Mouse (Mus musculus) MN1 (cell line): ENCODE data around the gene Wdr90.

ENCODE experiments used
- DNase-seq: peaks from one replicate; pipeline ENCODE4 v3.0.0-alpha.2; 2016; ENCODE audit warnings: low spot score

The Wdr90 gene

GRCm38 (mm10) chr17:25802825-25803517 lies 58.3 kb downstream of the Wdr90 start:
- DNase-seq = peak; percentile 96

DNA sequence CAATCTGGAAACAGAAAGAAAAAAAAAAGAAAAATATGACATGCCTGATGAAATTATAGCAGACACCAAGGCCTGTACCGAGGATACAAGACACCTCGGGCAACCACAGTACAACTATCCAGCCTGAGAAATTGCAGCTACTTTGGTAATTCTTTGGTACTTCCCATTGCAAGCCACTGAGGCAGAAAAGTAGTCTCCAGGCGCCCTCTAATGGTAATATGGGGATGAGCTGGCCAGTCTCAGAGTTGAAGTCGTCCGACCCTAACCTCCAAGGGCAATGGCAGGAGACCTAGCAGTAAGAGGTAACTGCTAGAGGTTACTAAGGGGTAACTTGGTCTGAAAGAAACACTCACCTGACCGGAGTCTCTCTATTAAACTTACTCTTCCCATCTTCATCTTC lies 60.3 kb downstream of the Wdr90 start:
- peak; percentile 91 for DNase-seq

GRCm38 (mm10) chr17:25796951-25797369 lies 64.3 kb downstream of the Wdr90 start, which contains the start of gene Metrn:
Gene Metrn, minus strand, starts transcription at chr17:25797136.
- DNase-seq = peak; percentile 88

GRCm38 (mm10) chr17:25796211-25796771 lies 65.0 kb downstream of the Wdr90 start:
- peak; percentile 51 for DNase-seq

DNA sequence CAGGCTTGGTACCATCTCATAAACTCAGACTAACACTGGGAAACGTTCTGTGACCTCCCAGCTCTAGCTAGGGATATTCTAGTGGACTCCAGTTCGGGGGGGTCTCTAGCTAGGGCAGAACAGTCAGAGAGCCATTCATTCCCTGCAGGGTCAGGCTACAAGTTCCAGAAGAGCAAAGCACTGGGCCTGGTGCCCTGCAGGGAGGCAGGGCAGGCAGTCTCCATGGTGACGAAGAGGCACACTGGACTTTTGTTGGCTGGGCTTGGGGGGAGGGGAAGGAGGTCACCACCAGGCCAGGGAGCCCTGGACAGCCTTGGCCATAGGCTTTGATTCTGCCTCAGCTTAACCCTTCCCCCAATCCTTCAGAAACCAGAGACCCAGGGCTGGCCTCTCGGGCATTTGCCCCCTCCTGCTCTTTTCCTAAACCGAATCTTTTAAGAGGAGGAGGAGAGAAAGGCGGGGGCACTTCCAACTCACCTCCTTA lies 65.7 kb downstream of the Wdr90 start, which contains the start of gene AC134908.4:
TSS of gene AC134908.4 (minus strand) at position 51 of the 484 bp plus-strand sequence.
- DNase-seq = peak; percentile 94

DNA sequence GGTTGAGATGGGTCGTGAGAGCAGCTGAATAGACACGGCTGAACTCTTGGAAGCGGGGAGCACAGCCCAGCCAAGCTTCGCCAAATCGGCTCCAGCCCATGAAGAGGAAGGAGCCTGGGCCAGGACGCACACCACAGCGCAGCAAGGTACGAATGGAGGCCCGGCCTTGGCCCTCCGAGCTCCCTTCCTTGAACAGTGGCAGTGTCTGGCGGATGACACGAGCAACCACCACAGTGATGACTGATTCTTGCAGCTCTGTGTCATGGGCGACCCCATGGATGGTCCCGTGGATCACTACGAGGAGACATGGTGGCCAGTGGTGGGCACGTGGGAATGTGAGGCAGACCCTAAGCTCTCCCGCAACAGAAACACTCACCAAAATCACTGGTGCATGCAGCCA lies 66.3 kb downstream of the Wdr90 start:
- DNase-seq = no peak
